Mouse (Mus musculus): Measurements from ENCODE around the gene F2rl2.
A peak's percentile ranks its signal among the peaks of the same experiment; 100 is the strongest.

F2rl2 gene

DNA sequence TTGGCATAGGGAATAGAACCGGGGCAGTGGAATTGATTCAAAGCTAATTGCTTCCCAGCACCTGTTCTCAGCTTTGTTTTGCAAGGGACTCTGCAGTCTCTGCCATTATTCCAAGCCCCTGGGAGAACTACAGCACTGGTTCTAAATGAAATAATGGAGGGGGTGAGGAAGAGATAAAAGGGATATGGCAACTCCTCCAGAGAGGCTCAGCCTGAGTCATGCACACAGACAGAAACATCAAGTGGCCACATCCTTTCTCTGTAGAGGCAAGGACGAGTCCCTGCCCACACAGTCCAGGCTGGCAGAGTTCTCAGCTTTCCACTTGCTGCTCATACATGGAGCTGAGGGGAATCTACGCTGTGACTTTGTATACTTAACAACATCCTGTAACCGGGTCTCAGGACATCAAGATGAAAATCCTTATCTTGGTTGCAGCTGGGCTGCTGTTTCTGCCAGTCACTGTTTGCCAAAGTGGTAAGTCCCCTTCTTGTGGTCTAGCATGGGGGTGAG lies at the start of gene F2rl2:
Gene F2rl2, plus strand, starts transcription at position 200 of the 510 bp plus-strand sequence.
- peak in 1 of 2 experiments; percentile 14 for DNase-seq

DNA sequence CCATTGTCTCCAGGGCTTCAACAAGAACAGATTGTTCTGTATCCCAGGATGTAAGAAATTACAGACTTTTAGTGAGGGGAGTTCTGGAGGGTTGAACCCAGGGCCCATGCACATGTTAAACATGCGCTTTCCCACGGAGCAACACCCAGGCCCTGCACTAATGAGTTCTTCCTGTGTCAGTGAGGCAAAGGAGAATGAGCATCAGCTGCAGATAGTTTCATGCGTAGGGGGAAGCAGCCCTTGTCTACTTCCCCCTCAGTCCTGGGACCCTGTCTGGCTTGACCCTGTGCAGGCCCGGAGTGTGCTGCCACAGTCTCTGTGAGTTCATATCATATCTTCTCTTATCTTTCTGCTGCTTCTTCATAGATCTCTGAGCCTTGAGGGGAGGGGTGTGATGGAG lies 49.4 kb upstream of the F2rl2 start:
- DNase-seq, result no peak

DNA sequence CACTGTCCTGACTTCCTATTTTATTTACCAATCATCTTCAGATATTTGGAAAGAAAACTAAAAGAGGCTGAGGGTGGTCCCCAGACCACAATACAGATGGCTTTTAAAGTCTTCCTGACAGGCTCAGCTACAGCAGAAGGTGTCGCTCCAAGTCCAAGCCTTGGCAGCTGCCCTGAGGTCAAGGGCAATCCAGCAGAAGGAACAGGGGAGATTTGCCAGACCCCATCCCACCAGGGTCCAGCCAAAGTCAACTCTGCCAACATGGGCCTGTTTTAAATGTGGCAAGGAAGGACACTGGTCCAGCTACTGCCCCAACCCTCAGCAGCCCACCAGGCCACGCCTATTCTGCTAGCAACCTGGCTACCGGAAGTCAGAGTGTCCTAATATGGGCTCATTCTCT lies 46.7 kb upstream of the F2rl2 start:
- DNase-seq, result no peak

DNA sequence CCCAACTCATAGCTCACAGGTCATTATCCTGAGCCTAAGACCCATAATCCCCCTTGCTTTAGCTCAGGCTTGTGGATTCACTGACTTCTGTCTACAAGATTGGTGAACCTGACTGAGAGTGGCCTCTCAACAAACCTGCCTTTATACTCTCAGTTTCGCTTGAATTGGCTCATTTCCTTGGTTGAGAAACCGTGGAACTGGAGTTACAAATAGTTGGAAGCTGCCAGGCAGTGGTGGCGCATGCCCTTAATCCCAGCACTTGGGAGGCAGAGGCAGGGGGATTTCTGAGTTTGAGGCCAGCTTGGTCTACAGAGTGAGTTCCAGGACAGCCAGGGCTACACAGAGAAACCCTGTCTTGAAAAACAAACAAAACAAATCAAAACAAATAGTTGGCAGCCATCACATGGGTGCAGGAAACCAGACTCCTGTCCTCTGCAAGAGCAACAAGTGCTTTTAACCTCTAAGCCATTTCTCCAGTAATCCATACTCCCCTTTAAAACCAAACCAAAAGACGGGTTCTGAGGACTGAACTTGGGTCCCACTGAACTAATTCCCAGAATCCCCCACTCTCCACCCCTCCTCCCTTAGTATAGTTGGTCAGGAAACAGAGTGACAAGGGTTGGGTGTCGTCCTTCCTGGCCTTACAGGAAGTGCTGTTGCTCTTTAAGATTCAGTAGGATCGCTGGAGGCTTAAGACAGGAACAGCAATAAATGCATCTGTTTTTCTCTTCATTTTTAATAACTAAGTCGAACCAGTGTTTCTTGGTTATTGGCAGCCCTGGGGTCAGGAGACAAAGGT lies 44.6 kb upstream of the F2rl2 start:
- no peak for DNase-seq

DNA sequence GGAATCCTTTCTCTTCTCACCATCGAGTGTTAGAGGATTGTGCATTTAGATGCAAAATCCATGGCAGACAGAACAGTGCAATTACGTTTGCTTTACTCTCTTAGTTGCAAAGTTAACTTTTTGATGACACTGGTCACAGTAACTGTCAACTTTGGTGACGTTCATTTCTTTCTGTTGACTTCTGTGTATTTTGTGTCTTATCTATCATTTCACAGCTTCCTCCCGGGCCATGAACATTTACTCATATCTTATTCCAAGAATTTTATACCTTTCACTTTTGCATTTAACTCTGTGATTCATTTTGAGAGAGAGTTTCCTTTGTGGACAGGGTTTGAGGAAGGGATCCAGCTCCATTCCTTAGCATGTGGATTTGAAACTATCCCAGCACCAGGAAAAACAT lies 43.0 kb upstream of the F2rl2 start:
- no peak for DNase-seq

DNA sequence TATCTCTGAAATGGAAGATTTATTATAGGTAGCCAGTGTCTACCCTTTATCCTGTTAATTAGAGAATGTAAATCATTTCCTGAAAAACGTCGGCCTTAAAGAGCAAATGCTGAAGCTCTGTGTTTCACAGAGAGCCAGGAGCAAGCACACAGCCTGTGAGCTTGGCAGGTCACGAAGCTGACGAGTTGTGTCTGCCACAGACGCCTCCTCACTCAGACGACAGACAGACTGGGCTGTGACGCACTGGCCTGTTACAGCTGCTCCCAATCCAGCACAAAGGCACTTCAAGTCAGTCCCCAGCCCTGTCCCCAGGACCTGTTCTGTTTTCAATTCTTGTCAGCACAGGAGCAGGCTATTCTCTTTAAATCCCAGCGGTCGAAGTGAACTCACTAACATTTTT lies 41.4 kb upstream of the F2rl2 start:
- DNase-seq, result peak; percentile 13 to 37

DNA sequence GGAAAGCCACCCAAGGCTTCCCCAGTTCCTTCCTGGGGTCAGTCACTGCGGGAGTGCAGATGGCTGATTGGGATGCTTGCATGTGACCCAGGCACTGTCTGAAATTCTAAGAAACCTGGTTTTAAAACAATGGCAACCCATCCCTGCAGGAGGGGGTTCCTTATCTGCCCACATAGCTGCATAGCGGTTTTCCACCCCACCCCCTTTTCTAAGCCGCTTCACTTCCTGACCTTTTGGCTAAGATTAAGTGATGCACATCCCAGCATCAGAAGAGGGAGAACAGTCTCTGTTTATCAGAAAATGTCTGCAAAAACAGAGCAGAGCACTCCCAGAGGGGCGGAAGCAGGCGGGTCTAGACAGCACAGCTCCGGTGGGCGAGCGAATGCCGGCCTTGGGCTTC lies 39.5 kb upstream of the F2rl2 start:
- no peak for DNase-seq

DNA sequence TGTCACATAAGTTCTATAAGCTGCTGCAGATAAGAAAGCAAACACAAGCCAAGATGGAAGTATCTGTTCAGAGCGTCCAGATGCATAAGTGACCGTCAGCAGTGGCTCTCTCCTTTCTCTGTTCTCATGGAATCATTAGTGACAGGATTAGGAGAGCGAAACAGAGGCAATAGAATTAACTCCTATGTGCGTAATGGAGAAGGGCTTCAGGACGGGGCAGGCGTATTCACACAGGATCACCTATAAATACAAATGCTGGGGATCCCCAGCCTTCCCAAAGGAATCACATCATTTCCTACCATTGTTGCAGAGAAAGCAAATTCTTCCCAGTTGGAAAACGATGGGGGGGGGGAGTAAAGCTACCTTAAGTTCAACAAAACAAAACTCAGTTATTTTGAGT lies 37.2 kb upstream of the F2rl2 start:
- DNase-seq, result no peak

DNA sequence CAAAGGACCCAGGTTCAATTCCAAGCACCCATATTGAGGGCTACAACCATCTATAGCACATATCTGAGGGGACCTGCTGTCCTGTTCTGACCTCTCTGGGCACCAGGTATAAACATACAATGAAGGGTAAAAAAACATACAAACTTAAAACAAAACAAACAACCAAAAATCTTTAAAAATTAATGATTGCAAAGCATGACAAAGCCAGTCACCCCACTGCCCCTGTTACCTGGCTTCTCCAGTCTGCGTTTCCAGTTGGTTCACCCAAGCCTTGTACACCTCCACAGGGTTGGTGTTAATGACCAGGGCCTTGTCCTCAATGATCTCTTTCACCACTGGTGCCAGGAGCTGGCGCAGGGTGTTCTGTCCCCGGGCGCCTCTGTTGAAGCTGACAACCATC lies 32.8 kb upstream of the F2rl2 start:
- DNase-seq, result no peak

DNA sequence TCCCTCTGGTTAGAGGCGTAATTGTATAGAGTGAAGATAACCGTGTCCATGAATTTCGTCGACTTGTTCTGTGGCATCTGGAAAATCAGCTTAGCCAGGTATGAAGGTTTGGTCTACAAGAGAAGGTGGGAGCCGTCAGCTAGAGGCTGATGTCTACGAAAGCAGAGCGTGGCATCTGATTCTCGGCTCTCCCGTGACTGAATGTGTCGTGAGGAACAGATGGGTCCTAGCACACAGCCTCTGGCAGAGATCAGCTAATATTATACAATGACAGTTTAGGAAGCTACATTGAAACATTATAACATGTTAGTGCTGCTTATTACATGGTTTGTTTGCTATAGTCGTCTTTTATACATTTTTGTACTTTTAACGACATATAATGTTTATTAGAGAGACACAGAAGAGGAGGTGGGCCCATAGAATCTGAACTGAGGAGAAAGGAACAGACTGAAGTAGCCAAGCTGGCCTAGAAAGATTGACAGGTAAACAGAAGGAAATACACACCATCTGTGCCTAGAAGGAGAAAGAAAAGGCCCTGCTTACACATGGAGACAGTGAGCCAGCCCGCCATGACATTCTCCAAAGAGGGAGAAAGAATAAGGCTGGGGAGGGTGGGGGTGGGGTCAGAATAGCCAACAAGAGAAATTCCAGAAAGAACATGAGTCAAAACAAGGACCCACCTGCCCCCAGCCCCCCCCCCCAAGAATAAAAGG lies 30.9 kb upstream of the F2rl2 start:
- DNase-seq, result no peak

DNA sequence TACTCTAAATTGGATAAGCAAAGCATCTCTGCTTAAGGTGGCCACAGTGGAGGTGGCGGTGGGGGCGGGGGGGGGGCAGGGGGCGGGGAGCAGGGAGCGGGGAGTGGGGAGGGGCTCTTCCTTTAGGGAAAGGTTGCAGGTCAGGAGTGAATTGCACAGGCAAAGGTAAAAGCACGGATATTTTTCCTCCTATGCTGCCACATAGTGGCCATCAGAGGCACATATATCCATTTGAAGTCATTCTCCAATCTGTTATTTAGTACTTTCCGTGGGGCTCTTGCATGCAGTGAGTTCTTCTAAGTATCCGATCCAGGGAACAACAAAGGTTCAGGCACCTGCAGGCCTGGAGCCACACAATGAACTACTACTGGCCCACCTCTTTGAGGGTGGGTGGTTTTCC lies 29.4 kb upstream of the F2rl2 start:
- peak in 1 of 2 experiments; percentile 21 for DNase-seq

DNA sequence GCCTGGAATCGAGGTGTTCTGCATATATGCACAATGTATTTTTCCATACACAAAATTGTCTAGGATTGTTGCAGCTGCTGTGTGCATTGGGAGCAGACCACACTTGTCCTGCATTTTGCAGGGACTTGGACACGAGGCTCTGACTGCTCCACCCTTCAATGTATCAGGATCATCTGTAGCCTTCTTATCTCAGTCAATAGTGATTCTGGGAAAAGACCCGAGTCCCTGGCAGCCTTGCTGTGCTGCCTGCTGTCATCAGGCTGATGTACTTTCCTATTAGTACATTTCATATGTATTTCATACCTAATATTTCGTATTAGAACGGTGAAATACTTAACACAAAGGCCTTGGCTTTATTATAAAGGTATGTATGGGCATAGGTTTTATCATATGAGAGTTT lies 26.1 kb upstream of the F2rl2 start:
- no peak for DNase-seq

DNA sequence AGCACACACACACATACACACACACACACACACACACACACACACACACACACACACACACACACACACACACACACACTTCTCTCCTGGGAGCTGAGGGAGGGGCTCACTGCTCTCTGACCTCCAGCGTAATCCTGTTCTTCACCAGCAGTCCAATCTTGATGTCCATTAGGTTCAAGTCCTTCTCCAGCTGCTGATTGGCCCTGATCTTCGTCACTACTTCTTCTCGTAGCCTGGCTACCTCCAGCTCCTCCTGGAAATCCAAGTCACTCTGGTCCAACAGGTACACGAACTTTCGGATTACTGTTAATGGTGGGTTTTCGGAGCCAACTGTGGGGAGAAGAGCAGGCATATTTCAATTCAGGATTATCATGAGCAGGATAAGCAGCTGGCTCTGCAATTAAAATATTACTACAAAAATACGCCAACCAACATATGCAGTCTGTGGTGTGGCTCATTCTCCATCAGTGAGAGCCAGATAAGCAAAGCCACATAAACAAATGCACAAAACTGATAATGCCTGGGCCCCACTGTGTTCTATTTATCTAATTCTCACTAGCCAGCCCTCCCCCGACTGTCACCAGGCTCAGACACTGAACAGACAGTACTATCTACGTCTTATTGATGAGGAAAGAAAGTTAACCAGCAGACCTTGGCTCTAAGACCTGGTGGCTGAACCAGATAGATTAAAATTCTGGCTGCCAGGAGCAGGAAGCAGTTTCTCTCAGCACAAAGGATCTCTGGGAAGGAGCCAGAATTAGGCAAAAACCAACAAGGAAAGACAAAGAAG lies 25.4 kb upstream of the F2rl2 start:
- DNase-seq, result no peak

DNA sequence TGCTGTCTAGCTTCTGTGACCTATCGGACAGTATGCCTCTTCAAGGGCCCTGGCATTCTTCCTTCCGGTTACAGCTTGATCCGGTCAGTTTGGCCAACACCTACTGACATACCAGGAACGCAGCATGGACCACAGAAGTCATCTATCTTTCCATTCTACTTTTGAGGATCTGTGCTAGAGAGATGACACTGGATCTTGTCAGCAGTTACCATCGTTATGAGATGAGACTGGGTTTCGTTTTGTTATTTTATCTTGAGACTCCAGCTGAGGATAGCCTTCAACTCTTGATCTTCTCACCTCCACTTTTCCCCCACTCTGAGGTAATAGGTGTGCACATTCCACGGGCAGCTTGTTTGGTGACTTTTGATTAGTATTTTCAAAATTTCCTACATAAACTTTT lies 24.3 kb upstream of the F2rl2 start:
- DNase-seq, result no peak

DNA sequence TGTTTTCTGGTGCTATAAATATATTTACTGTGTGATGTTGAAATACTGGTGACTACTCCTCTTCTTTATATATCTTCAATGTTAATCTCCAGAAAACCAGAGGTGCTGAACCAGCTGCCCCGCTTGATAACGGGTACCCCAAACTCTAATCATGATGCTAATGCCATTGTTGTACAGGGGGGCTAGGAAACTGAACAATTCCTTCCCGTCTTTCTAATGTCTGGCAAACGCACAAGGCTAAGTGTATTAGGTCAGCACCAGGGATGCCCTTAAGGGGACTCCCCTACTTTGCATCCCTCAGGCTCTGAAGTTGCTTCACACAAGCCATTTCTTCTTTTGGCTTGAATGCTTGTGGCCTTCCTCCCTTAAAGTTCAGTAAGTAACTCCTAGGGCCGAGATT lies 17.6 kb upstream of the F2rl2 start:
- no peak for DNase-seq

DNA sequence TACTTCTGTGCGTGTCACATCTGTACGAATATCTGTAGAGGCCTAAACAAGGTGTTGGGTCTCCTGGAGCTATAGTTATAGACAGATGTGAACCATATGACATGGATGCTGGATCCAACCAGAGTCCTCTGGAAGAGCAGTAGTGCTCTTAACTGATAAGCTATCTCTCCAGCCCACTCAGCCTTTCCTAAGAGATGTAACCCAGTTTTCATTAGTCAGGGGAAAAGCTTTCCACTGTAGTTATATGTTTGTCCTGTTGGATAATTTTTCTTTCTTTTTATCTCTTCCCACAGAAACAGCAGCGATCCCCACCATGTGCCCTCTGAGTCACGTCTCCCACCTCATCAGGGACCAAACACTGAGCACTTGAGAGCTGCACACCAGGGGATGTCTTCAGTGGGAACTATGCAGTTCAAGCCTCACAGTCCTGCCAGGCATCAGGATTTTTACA lies 17.1 kb upstream of the F2rl2 start:
- no peak for DNase-seq

DNA sequence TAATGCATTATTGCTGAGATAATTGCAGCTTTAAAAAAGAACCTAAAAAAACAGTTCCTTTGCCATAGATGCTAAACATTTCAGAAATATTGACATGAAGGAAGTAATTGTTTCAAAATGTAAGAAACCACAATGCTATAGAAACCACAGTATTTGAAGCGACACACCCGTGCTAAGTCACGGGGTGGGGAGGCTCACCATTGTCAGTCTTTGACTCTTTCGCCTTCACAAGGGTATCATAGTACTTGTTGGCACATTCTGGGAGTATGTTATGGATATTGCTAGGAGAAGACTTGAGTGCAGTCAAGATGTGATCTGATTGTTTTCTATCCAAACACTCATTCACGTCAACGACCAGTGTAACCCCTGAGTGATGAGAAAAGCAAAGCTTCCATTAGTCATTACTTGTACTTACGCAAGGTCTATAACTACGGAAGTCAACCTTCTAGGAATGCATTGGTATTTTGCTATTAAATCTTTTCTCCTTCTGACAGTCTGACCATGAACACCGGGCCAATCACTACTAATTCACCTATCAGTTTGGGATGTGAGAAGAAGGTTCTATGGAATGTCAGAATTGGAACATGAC lies 11.9 kb upstream of the F2rl2 start:
- no peak for DNase-seq

DNA sequence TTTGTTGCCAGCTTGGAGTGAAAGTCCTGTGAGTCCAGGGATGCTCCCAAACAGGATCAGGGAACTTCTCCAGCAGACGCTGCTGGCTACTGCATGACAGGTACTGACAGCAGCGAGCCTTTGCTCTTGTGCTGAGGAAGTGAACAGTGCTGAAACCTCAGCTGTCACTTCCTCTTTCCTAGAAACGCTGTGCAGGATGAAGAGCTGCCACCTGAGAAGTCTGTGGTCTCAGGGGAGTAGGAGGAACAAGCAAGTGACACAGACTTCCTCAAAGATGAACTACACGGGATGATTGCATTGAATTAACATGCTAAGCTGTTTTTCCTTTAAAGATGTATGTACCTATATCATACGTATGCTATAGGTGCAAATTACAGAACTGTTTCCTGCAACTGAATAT lies 10.9 kb upstream of the F2rl2 start:
- peak; percentile 44 to 49 for DNase-seq

DNA sequence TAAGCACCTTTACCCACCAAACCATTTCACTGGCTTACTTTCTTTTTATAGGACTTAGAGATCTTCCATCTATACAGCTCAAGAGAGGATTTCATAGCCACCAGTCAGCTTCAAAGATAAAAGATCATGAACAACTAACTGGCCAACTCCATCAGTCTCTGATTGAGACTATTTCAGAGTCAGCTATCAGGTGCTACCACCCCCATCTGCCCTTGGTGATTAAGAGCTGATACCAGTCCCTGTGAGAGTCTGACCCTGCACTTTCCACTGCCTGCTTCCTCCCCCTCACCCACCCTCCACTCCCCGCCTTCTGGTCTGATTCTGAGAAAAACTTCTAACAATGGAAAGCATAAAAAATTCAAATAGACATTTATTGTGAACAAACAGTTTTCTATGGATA lies 8.1 kb upstream of the F2rl2 start:
- DNase-seq, result no peak

DNA sequence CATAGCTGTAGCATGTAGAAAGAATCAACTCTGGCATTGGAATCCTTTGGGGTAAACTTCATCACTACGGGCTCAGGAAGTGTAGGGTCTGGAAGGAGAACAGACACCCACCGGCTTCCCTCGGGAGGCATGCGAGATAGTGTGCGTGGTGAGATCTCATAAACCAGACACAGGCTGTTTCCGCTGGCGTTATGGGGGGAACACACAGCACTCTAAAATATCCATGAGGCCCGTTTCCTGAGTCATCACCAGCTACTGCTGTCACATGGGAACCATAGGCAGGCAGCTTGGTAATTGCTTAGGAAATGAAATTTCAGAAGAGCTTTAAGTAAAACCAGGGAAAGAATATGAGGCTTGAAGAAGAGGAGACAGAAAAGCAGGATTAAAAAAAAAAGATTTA lies 4.5 kb upstream of the F2rl2 start:
- DNase-seq, result no peak

DNA sequence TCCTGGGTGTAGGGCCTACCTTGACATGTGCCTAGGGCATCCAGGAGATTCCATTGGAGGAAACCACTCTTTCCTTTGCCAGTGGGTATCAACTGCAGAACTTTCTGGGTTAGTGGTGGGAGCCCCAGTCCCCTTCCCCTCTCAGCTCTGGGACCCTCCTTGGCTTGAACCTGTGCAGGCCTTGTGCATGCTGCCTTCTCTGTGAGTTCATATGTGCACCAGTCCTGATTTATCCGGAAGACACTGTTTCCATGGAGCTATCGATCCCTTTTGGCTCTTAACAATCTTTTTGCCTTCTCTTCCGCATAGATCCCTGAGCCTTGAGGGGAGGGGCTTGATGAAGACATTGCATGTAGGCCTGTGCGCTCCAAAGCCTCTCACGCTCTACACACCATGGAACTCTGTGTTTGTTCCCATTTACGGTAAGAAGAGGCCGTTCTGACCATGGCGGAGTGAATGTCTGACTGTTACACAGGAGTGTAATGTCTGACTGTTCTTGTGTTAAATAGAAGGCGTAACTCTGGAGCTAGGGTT lies 466 bp upstream of the F2rl2 start:
- DNase-seq, result no peak

DNA sequence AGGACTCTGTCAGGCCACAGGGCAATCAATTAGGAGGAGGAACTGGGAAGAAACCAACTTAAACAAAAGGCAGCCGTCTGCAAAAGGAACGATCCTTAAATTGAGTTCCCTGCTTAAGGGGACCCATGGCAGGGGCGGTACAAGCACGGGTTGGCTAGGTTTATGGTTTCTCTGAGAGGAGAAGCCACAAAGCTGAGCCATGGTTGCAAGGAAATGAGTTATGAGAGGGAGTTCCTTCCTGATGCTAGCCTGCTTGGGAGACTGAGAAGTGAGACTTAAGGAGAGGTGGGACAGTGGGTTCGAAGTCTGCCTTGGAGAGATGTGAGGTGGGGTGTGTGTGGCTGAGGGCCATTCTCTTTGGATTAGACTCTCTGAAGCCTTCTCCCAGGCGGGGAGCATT lies 1.2 kb downstream of the F2rl2 start:
- DNase-seq, result no peak

DNA sequence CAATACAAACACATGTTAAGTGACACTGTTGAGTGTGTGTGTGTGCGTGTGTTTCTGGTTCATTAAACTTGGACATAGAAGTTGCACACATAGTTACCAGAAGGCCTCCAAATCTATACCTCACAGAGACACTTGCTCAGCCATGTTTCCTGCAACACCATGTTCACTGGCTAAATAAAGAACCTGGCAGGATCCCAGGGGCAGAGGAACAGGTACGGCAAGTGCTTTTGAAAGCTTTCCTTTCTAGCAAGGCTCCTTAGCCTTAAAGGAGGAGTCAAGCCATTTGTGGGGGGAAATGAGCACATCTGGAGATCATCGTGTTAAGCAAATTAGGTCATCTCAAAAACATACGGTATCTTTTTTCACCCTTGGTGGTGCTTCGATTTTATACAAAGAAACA lies 6.7 kb downstream of the F2rl2 start:
- peak in 1 of 2 experiments; percentile 50 for DNase-seq

Data from lung, adult 18-20 months (tissue).